Mouse (Mus musculus) neural tube, embryonic 15.5 days (tissue): ENCODE measurements at regions not wholly inside any gene's neighbourhood (a gene's known extent, or its start where the extent isn't known, plus 50 kb on each side); places are given as distances from the start of the nearest gene placed in this dataset.
"Not testable (repeated sequence)": the region's sequence is repeated elsewhere in the genome, so short reads cannot be mapped to it uniquely, and the experiment has no call there.

ENCODE experiments used
- ATAC-seq: fragments of 200-750 bp; cut with Nextera tagmentation; 2 replicates; pipeline ENCODE4 v1.8.0; 2017; ENCODE audit warnings: mild to moderate bottlenecking, moderate TSS enrichment, moderate library complexity; ENCODE audit not compliant: low FRiP score
- H3K27ac ChIP-seq: fragments of 300-500 bp; sonication (generic); replicated peaks from 2 replicates; pipeline ENCODE4 v1.5.1; 2015; ENCODE audit warnings: mild to moderate bottlenecking, inconsistent platforms
- H3K27me3 ChIP-seq: fragments of 300-500 bp; sonication (generic); replicated peaks from 2 replicates; pipeline ENCODE4 v1.6.1; 2015; ENCODE audit warnings: inconsistent platforms
- H3K36me3 ChIP-seq: fragments of 300-500 bp; sonication (generic); 2 replicates; pipeline ENCODE4 v1.6.1; 2015; ENCODE audit warnings: inconsistent platforms
- H3K4me1 ChIP-seq: fragments of 300-500 bp; sonication (generic); 2 replicates; pipeline ENCODE4 v1.6.1; 2015; ENCODE audit warnings: inconsistent platforms
- H3K4me2 ChIP-seq: fragments of 300-500 bp; sonication (generic); 2 replicates; pipeline ENCODE4 v1.6.1; 2015; ENCODE audit warnings: inconsistent platforms, mild to moderate bottlenecking, moderate library complexity
- H3K4me3 ChIP-seq: fragments of 300-500 bp; sonication (generic); replicated peaks from 2 replicates; pipeline ENCODE4 v1.5.1; 2015; ENCODE audit warnings: mild to moderate bottlenecking, inconsistent platforms
- H3K9ac ChIP-seq: fragments of 300-500 bp; sonication (generic); replicated peaks from 2 replicates; pipeline ENCODE4 v1.6.1; 2015; ENCODE audit warnings: mild to moderate bottlenecking, inconsistent platforms
- H3K9me3 ChIP-seq: fragments of 300-500 bp; sonication (generic); replicated peaks from 2 replicates; pipeline ENCODE4 v1.6.1; 2016; ENCODE audit warnings: inconsistent platforms
- WGBS: fragments of 180-500 bp; shearing (Covaris S2); methylation state at CpG from one replicate; pipeline ENCODE4 v1.1.7; 2015; ENCODE audit warnings: mixed read lengths; 5-methylcytosine and 5-hydroxymethylcytosine counted together

DNA sequence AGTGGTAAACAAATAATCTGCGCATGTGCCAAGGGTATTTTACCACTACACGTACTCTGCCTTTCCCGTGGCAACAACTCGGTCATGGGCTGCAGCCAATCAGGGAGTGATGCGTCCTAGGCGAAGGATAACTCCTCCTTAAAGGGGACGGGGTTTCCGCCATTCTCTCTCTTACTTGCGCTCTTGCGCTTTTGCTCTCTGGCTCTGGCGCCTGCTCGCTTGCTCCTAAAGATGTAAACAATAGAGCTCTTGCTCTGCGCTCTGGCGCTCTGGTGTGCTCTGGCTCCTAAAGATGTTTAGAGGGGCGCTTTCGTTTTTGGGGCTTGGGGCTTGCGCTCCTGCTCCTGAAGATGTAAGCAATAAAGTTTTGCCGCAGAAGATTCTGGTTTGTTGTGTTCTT lies 166.9 kb upstream of the Thumpd2 start:
- H3K9me3 ChIP-seq, H3K4me2 ChIP-seq, H3K36me3 ChIP-seq, H3K9ac ChIP-seq, ATAC-seq, H3K4me3 ChIP-seq, H3K4me1 ChIP-seq, H3K27ac ChIP-seq, H3K27me3 ChIP-seq: not testable (repeated sequence)
- WGBS: 97% methylated on average over 14 of the region's 18 CpGs

DNA sequence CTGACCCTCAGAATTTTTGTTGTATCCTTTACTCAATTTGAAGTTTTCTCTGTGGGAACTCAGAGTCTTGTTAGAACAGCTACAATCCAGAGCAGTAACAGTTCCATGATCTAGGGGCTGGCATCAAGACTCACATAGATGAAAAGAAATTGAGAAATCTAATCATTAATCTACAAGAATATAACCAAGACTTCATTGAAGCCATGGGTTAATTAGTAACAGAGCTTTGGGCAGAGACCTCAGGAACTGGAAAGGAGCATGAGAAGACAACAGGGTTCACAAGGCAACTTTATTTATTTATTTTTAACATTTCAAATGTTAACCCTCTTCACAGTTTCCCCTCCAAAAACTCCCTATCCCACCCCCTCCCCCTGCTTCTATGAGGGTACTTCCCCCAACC lies 160.4 kb upstream of the Thumpd2 start:
- Histone ChIP-seq H3K27ac (no peak overlapping the region), H3K27me3 (no peaks in the 10 kb centered on the region), H3K4me2 (no peak overlapping the region), H3K9me3 (no peaks in the 10 kb centered on the region), H3K9ac (no peak overlapping the region), H3K4me1 (no peaks in the 10 kb centered on the region), H3K36me3 (no peaks in the 10 kb centered on the region), H3K4me3 (no peak overlapping the region)
- ATAC-seq: no peak

DNA sequence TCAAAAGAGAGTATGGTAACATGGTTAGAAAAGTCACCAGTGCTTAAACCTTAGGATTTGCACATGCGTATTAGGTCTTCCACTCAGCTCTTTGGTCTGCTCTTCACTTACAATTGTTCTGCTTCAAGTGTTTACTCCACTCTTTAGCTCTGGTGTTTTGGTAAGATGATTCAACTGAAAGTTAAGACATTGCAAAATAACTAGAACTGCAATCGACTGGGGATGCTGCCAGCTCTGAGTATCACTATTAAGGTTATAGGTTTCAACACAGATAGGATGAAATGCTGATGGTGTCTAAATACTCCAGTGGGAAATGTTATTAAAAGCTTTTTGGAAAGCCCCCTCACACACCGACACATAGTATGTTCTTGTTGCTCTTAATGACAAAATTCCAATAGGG lies 156.6 kb upstream of the Thumpd2 start:
- H3K27me3 ChIP-seq: no peaks in the 10 kb centered on the region
- WGBS: 85% methylated on average over 3 of the region's 3 CpGs
- no peaks in the 10 kb centered on the region for H3K4me1 ChIP-seq
- no peaks in the 10 kb centered on the region for H3K9me3 ChIP-seq
- H3K36me3 ChIP-seq: no peaks in the 10 kb centered on the region
- no peak overlapping the region for H3K27ac ChIP-seq
- ATAC-seq: no peak
- no peak overlapping the region for H3K4me3 ChIP-seq
- H3K4me2 ChIP-seq: no peak overlapping the region
- H3K9ac ChIP-seq: no peak overlapping the region

DNA sequence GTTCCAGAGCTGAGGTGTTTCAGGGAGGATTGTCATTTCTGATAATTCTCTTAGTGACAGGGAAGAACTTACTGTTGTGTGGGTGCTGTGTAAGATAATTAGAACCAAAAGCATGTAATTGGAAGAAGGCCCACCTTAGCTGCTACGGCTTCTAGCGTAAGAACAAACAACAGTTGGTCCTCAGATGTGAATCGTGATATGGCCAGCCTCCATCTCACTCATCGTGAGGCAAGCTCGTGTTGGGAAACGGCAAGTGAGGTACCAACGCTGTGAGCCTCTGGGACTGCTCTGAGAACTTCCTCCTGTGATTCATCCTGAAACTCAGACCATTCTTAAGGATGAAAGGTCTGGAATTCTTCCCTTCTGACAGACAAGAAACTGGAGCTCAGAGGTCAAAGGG lies 150.0 kb upstream of the Thumpd2 start:
- Histone ChIP-seq H3K4me2 (no peak overlapping the region), H3K4me1 (no peaks in the 10 kb centered on the region), H3K9me3 (no peaks in the 10 kb centered on the region), H3K9ac (no peak overlapping the region), H3K36me3 (no peaks in the 10 kb centered on the region), H3K27ac (no peak overlapping the region), H3K27me3 (no peaks in the 10 kb centered on the region), H3K4me3 (no peak overlapping the region)
- no peak for ATAC-seq
- 88% methylated on average over 7 of the region's 7 CpGs for WGBS

DNA sequence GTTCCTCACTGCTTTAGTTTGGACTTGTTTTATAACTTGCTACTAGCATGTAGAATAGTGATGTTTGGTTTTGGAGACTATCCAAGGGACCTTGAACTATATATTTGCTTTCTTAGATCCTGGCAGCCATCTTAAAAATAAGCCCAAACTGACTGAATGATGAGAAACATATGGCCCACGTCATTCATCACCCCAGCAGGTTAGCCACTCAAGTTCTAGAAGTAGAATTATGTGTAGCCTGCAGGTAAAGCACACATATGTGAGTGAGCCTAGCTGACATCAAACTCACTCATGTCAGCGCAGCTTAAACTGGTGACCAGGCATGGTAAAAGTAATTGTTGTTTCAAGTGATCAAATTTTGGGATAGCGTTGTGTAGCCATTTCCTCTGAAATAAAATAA lies 147.2 kb upstream of the Thumpd2 start:
- H3K27ac ChIP-seq: no peak overlapping the region
- H3K4me2 ChIP-seq: no peak overlapping the region
- ATAC-seq: no peak
- H3K36me3 ChIP-seq: no peaks in the 10 kb centered on the region
- no peaks in the 10 kb centered on the region for H3K9me3 ChIP-seq
- no peaks in the 10 kb centered on the region for H3K4me1 ChIP-seq
- H3K4me3 ChIP-seq: no peak overlapping the region
- 92% methylated on average over 3 of the region's 3 CpGs for WGBS
- H3K27me3 ChIP-seq: no peaks in the 10 kb centered on the region
- no peak overlapping the region for H3K9ac ChIP-seq

DNA sequence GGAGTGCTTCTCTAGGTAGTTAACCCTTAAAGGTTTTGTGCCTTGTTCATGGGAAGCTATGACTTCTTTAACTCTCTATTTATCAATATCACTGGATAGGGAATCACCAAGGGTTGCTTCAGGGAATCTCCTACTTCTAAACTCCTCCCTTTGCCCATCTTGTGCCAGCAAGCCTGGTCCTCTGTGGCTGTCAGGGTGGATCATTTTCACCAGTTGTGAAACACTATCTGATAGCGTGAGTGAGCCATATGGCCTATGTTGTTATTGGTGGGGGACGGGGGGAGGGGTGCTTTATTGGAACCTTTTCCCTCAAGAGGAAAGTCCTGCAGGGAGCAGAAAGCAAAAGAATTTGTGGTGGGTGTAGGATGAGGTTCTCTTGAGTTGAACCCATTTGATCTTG lies 145.5 kb upstream of the Thumpd2 start:
- WGBS: 86% methylated on average over 2 of the region's 2 CpGs
- Histone ChIP-seq H3K4me1 (no peaks in the 10 kb centered on the region), H3K27ac (no peak overlapping the region), H3K27me3 (no peaks in the 10 kb centered on the region), H3K9ac (no peak overlapping the region), H3K4me2 (no peak overlapping the region), H3K36me3 (no peaks in the 10 kb centered on the region), H3K9me3 (no peaks in the 10 kb centered on the region), H3K4me3 (no peak overlapping the region)
- ATAC-seq: no peak

DNA sequence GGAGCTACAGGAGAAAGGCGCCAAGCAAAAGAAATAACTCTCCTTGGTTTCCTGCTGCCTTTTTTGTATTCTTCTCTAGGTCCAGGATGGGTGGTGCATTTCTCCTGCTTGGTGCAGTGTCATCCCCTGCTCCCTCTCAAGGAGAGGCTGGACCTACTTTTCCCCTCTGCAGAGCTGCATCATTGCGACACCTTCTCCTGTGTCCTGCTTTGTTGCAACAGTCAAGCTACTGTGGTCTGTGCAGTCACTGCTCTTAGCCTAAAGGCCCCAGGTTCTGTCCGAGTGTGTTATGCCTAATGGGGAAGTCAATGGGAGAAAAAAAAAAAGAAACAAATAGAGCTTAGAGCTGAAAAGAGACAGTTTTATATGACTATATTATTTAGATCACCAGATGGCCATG lies 144.4 kb upstream of the Thumpd2 start:
- 81% methylated on average over 3 of the region's 3 CpGs for WGBS
- H3K4me2 ChIP-seq: no peak overlapping the region
- no peak overlapping the region for H3K9ac ChIP-seq
- H3K4me3 ChIP-seq: no peak overlapping the region
- no peaks in the 10 kb centered on the region for H3K4me1 ChIP-seq
- H3K27me3 ChIP-seq: no peaks in the 10 kb centered on the region
- ATAC-seq: no peak
- H3K36me3 ChIP-seq: no peaks in the 10 kb centered on the region
- no peaks in the 10 kb centered on the region for H3K9me3 ChIP-seq
- no peak overlapping the region for H3K27ac ChIP-seq

DNA sequence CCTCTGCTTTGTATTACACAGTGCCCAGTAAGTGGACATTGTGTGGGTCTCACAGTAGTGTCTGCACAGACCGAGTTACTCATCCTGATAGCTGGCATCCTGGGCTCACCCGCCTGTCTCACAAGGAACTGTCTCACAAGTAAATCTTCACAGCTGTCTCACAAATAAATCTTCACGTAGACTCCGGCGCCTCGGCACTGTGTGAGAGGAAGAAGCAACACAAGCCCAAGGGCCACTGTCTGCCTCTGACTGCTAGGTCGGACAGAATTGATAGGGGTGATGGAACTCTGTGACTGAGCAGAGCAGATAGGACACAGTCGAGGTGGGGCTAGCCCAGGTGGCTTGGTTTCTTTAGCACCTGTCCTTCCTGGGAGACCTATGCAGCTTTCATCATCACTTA lies 136.2 kb upstream of the Thumpd2 start:
- Histone ChIP-seq H3K27ac (no peak overlapping the region), H3K27me3 (no peaks in the 10 kb centered on the region), H3K9ac (no peak overlapping the region), H3K4me1 (no peaks in the 10 kb centered on the region), H3K36me3 (no peaks in the 10 kb centered on the region), H3K4me3 (no peak overlapping the region), H3K4me2 (no peak overlapping the region), H3K9me3 (no peaks in the 10 kb centered on the region)
- no peak for ATAC-seq
- WGBS: 51% methylated on average over 8 of the region's 8 CpGs

DNA sequence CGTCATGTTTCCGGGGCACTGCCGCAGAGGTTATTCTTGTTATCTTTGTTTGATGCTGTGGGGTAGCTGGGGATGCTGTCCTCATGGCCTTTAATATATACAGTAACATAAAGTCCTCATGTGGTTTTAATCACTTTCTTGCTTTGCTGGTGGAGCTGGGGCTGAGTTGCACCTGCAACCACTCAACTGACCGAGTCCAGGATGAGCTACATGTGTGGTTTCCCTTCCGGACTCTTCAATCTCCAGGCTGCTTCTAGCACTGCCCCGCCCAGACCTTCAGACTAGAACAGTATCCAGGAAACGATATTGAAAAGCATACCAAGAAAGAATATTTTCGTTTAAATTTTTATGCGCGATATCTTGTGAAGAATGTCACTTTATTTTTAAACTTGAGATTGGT lies 129.1 kb upstream of the Thumpd2 start:
- 88% methylated on average over 10 of the region's 10 CpGs for WGBS
- Histone ChIP-seq H3K4me1 (peaks cover 6% of the 10 kb centered on the region; the same call in 1 of the 2 replicates), H3K9ac (no peak overlapping the region), H3K27ac (no peak overlapping the region; the same call in 1 of the 2 replicates), H3K4me2 (0 out of 2 replicates have a peak overlapping the region, but pooled peaks have one; percentile 23), H3K36me3 (no peaks in the 10 kb centered on the region), H3K27me3 (no peaks in the 10 kb centered on the region), H3K4me3 (no peak overlapping the region), H3K9me3 (no peaks in the 10 kb centered on the region)
- no peak for ATAC-seq

DNA sequence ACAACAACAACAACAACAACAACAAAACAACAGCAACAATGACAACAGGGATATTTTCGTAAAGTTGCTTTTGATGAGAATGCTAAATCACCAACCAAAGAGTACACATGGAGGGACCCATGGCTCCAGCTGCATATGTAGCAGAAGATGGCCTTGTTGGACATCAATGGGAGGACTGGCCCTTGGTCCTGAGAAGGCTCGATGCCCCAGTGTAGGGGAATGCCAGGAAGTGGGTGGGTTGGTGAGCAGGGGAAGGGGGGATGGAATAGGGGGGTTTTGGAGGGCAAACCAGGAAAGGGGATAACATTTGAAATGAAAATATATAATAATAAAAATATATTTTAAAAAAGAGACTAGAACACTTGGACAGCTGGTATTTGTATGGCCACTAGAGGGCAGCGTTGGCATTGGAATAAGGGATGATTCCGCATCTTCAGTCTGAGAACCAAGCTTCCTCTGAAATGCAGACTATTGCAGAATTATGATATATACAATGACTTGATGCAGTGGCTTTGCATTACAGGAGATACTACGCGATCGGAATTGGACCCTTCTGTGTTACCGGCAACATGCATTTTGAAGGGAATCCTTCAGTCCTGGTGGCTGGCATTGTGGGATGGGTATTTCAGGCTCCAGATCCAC lies 128.5 kb upstream of the Thumpd2 start:
- Histone ChIP-seq H3K4me1 (peaks cover 6% of the 10 kb centered on the region; the same call in 1 of the 2 replicates), H3K27ac (no peak overlapping the region; the same call in 1 of the 2 replicates), H3K9me3 (no peaks in the 10 kb centered on the region), H3K4me3 (no peak overlapping the region), H3K9ac (0 out of 2 replicates have a peak overlapping the region, but pooled peaks have one; percentile 23), H3K27me3 (no peaks in the 10 kb centered on the region), H3K36me3 (no peaks in the 10 kb centered on the region), H3K4me2 (peak overlapping the region; percentile 23; the same call in 1 of the 2 replicates)
- no peak for ATAC-seq
- 46% methylated on average over 8 of the region's 8 CpGs for WGBS

DNA sequence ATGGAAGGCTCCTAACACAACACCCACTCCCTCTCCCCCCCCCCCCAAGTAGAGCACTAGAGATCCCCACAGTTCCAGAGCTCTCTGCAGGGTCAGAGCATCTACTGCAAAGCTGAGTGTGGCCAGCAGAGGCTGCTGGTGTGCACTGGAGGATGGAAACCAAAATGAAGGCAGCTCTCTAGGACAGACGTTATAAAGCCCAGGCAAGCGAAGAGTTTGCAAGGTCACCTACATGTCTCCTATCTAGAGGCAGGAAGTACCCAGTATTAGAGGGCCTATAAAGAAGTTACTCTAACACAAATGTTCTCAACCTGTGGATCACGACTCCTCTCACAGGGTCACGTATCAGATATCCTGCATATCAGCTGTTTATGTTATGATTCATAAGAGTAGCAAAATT lies 125.1 kb upstream of the Thumpd2 start:
- H3K4me2 ChIP-seq: no peak overlapping the region
- no peaks in the 10 kb centered on the region for H3K9me3 ChIP-seq
- ATAC-seq: peak; percentile 41; the same call in 1 of the 2 replicates
- H3K4me3 ChIP-seq: no peak overlapping the region
- peaks cover 6% of the 10 kb centered on the region; the same call in 1 of the 2 replicates for H3K4me1 ChIP-seq
- no peaks in the 10 kb centered on the region for H3K36me3 ChIP-seq
- H3K27ac ChIP-seq: no peak overlapping the region
- WGBS: 57% methylated on average over 4 of the region's 4 CpGs
- no peak overlapping the region for H3K9ac ChIP-seq
- H3K27me3 ChIP-seq: no peaks in the 10 kb centered on the region

DNA sequence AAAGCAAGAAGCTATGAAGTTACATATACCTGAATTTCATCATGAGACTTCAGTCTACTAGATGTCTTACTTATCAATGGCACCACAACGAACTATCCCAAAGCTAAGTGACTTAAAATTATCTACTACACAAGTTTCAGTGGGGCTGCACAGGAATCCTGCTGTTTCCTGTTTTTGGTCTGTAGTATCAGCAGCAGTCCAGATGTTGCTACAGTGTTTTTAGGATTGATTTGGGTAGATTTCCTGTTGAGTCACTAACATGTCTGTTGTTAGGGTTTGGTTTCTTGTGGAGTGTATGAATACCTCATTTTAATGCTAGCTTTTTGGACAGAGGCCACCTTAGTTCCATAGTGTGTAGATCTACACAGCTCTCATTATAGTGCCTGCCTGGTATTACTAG lies 120.8 kb upstream of the Thumpd2 start:
- Histone ChIP-seq H3K27ac (no peak overlapping the region), H3K4me3 (no peak overlapping the region), H3K27me3 (no peaks in the 10 kb centered on the region), H3K4me1 (no peaks in the 10 kb centered on the region), H3K9me3 (no peaks in the 10 kb centered on the region), H3K9ac (no peak overlapping the region), H3K36me3 (no peaks in the 10 kb centered on the region), H3K4me2 (no peak overlapping the region)
- no peak for ATAC-seq
- 79% methylated on average over 1 of the region's 1 CpGs for WGBS
